Comparison of ENCODE assay signal across 12 mouse cellular contexts in the genomic region with DNA sequence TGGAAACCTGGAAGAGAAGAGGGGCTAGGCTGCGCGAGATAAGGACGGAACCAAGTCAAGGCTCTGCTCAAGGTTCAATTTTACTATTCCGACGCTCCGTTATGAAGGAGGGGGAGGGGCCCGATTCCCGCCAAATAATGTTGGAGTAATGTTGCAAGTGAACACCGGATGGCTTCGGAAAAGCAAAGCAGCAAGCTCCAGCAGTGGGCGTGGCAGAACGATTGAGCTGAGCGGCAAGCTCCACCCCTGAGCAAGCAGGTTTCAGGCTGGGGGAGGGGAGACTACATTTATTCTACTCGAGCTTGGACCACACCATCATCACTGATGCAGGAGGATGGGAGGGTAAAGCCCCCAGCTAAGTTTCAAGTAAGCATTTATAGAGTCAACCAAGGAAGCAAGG.
DNase-seq lines count a peak whose midpoint lies in the region; ATAC-seq and TF ChIP-seq lines count a peak whose summit lies in the region.
"Had no signal": no experiment of that assay in that cellular context is flagged by ENCODE, and none has a peak within 500 bp of the region (broad histone marks: within the 10 kb centered on the region; RNA-seq: fewer than 3 reads in every experiment).

No protein-coding gene starts in this region.

- H3K36me3 ChIP-seq in kidney, embryonic 14.5 days (ENCODE audit: control insufficient read depth, insufficient read depth, low read length): no peaks in the 10 kb centered on the region
- H3K36me3 ChIP-seq in hindbrain, embryonic 16.5 days (ENCODE audit: control insufficient read depth, insufficient read depth, low read length): no peaks in the 10 kb centered on the region
- no peaks in the 10 kb centered on the region for H3K36me3 ChIP-seq in thymus, adult 2 months (ENCODE audit: control insufficient read depth, insufficient read depth, low read length)
- H3K36me3 ChIP-seq: liver, embryonic 13.5 days had no signal

- H3K9ac ChIP-seq in kidney, embryonic 14.5 days (ENCODE audit: low read depth, low read length): no peak overlapping the region
- no peak overlapping the region for H3K9ac ChIP-seq in hindbrain, embryonic 16.5 days (ENCODE audit: low read depth, low read length)
- H3K9ac ChIP-seq: forebrain, embryonic 13.5 days; liver, embryonic 13.5 days had no signal

- no peak for ATAC-seq in kidney, embryonic 14.5 days (ENCODE audit: low FRiP score, low TSS enrichment)
- no peak for ATAC-seq in hindbrain, embryonic 16.5 days
- ATAC-seq: forebrain, embryonic 13.5 days; Patski had no signal

- H3K9me3 ChIP-seq in kidney, embryonic 14.5 days (ENCODE audit: control insufficient read depth, low read length): no peaks in the 10 kb centered on the region
- no peaks in the 10 kb centered on the region for H3K9me3 ChIP-seq in hindbrain, embryonic 16.5 days (ENCODE audit: control insufficient read depth, low read length)
- H3K9me3 ChIP-seq: forebrain, embryonic 13.5 days; liver, embryonic 13.5 days had no signal

- H3K4me2 ChIP-seq in kidney, embryonic 14.5 days (replicated peaks; ENCODE audit: low read depth, low read length): 0 out of 2 replicates have a peak overlapping the region, but pooled peaks have one; percentile 15
- H3K4me2 ChIP-seq in hindbrain, embryonic 16.5 days (ENCODE audit: low read length): peak overlapping the region; percentile 14; the same call in 1 of the 2 replicates
- H3K4me2 ChIP-seq: forebrain, embryonic 13.5 days; liver, embryonic 13.5 days had no signal

- TF ChIP-seq POLR2A in brain, embryonic 14.5 days (IDR thresholded peaks at IDR 0.05; ENCODE audit: borderline replicate concordance, extremely low read depth, insufficient read depth, insufficient read length, poor library complexity, severe bottlenecking): no peak
- no peak for TF ChIP-seq POLR2A in thymus, adult 2 months (IDR thresholded peaks at IDR 0.05; ENCODE audit: control insufficient read depth, extremely low read depth, insufficient read depth, low read length, poor library complexity)

- DNase-seq in kidney, adult 8-10 months: no peak
- DNase-seq in ES-CJ7 (ENCODE audit: low read depth, low spot score): peak; percentile 77
- peak; percentile 19 for DNase-seq in brain, embryonic 14.5 days (ENCODE audit: low read depth)
- DNase-seq in thymus, adult 2 months: no peak
- DNase-seq in frontal cortex, postnatal 36 days (ENCODE audit: low spot score in 2 of 2): no peak
- DNase-seq: adrenal gland, postnatal 10 days; kidney, adult 18-20 months; liver, embryonic 13.5 days had no signal

- no peak overlapping the region for H3K27ac ChIP-seq in kidney, embryonic 14.5 days (ENCODE audit: low read depth, low read length)
- no peak overlapping the region for H3K27ac ChIP-seq in hindbrain, embryonic 16.5 days (ENCODE audit: low read depth, low read length)
- no peak overlapping the region for H3K27ac ChIP-seq in thymus, adult 2 months (ENCODE audit: control insufficient read depth, insufficient read depth, low read length)
- H3K27ac ChIP-seq: forebrain, embryonic 13.5 days; liver, embryonic 13.5 days had no signal

- H3K4me3 ChIP-seq in kidney, embryonic 14.5 days (ENCODE audit: low read length): no peak overlapping the region
- no peak overlapping the region for H3K4me3 ChIP-seq in hindbrain, embryonic 16.5 days (ENCODE audit: low read length)
- no peak overlapping the region for H3K4me3 ChIP-seq in thymus, adult 2 months (ENCODE audit: control insufficient read depth, insufficient read depth, low read length)
- H3K4me3 ChIP-seq: forebrain, embryonic 13.5 days; liver, embryonic 13.5 days had no signal

- 27% methylated on average over 14 of the region's 14 CpGs for WGBS in kidney, embryonic 14.5 days
- 40% methylated on average over 14 of the region's 14 CpGs for WGBS in hindbrain, embryonic 16.5 days
- 59% methylated on average over 14 of the region's 14 CpGs for WGBS in thymus, adult 2 months

- no peaks in the 10 kb centered on the region for H3K4me1 ChIP-seq in kidney, embryonic 14.5 days (ENCODE audit: control insufficient read depth, insufficient read depth, low read length)
- no peaks in the 10 kb centered on the region for H3K4me1 ChIP-seq in hindbrain, embryonic 16.5 days (ENCODE audit: control insufficient read depth, insufficient read depth, low read depth, low read length)
- no peaks in the 10 kb centered on the region for H3K4me1 ChIP-seq in thymus, adult 2 months (replicated peaks; ENCODE audit: control insufficient read depth, insufficient read depth, low read length)
- H3K4me1 ChIP-seq: forebrain, embryonic 13.5 days; liver, embryonic 13.5 days had no signal

- TF ChIP-seq CTCF in brain, embryonic 14.5 days (IDR thresholded peaks at IDR 0.05; ENCODE audit: borderline replicate concordance, extremely low read depth, insufficient read depth, insufficient read length): no peak
- no peak for TF ChIP-seq CTCF in thymus, adult 2 months (IDR thresholded peaks at IDR 0.05; ENCODE audit: borderline replicate concordance, control insufficient read depth, extremely low read depth, insufficient read depth, low read length, poor library complexity)

- H3K27me3 ChIP-seq in kidney, embryonic 14.5 days (ENCODE audit: control insufficient read depth, insufficient read depth, low read length): no peaks in the 10 kb centered on the region
- H3K27me3 ChIP-seq in hindbrain, embryonic 16.5 days (replicated peaks; ENCODE audit: control insufficient read depth, insufficient read depth, low read length): no peaks in the 10 kb centered on the region
- no peaks in the 10 kb centered on the region for H3K27me3 ChIP-seq in thymus, adult 2 months (ENCODE audit: control insufficient read depth, insufficient read depth, low read length)
- H3K27me3 ChIP-seq: forebrain, embryonic 13.5 days; liver, embryonic 13.5 days; Patski had no signal

Comparison
In these comparisons a context has a peak if more than half of its experiments do, and no peak if none do; other contexts are left out.
1. DNase-seq: peak in ES-CJ7 (single experiment) and brain, embryonic 14.5 days (single experiment); none in kidney, adult 8-10 months (0 of 2), thymus, adult 2 months (single experiment) and frontal cortex, postnatal 36 days (0 of 2).